Mouse (Mus musculus): ENCODE results near the gene Tbc1d5.

GRCm38 (mm10) chr17:50726265-50726664, 452.9 kb downstream of the Tbc1d5 start:
- TF ChIP-seq CTCF (IDR thresholded peaks at IDR 0.05; ENCODE audit: control insufficient read depth, insufficient read depth, insufficient replicate concordance, low read depth, low read length): no peak
- no peak for TF ChIP-seq POLR2A (IDR thresholded peaks at IDR 0.05; ENCODE audit: control insufficient read depth, low read depth, low read length)

Measured in testis, adult 2 months (tissue).